Mouse (Mus musculus) small intestine, adult 10 weeks (tissue): ENCODE data around the gene Idnk. TPM values are rescaled to one million over a fixed set of nuclear protein-coding genes. Genes with fewer than 3 reads are reported as not detected.

Experiments used
- polyA plus RNA-seq: library from polyadenylated mRNA; stranded (reverse); fragments of 350-450 nt; fragmentation: Illumina TruSeq; extraction: RNeasy Lipid Tissue Mini Kit (QIAGEN cat#74804); gene quantifications from one replicate; pipeline ENCODE4 v1.2.3, GENCODE M21; 2014; ENCODE audit warnings: low replicate concordance

Gene Idnk
- polyA plus RNA-seq = 9.4 TPM

DNA sequence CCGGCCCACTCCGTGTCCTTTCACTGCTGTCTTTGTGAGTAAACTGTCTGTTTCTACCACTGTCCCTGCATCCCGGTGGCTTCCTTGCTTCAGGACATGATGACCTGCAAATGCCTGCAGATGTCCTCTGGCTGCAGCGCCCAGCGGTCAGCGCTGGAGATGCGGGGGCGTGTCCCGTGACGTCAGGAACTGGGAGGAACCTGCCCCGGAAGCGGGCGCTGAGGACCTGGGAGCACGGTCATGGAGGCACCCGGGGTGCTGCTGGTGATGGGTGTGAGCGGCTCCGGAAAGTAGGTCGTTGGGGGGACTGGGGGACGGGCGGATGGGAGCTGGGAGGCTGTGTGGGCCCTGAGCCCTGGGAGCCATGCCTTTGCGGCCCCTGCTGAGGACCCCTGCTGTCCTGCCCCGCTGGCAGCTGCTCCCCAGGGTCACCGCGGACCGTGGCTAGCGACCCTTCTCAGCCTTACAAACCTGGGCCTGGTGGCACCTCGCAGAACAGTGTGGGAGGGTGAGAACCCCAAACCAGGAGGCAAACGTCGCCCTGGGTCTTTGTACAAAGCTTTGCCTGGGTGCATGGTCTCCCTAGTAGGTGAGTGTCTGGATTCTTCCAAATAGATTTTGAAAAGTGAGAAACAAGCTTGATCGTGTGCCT, at the start of gene Idnk:
Gene Idnk (plus strand): TSS at position 203 of the 652 bp plus-strand sequence.

DNA sequence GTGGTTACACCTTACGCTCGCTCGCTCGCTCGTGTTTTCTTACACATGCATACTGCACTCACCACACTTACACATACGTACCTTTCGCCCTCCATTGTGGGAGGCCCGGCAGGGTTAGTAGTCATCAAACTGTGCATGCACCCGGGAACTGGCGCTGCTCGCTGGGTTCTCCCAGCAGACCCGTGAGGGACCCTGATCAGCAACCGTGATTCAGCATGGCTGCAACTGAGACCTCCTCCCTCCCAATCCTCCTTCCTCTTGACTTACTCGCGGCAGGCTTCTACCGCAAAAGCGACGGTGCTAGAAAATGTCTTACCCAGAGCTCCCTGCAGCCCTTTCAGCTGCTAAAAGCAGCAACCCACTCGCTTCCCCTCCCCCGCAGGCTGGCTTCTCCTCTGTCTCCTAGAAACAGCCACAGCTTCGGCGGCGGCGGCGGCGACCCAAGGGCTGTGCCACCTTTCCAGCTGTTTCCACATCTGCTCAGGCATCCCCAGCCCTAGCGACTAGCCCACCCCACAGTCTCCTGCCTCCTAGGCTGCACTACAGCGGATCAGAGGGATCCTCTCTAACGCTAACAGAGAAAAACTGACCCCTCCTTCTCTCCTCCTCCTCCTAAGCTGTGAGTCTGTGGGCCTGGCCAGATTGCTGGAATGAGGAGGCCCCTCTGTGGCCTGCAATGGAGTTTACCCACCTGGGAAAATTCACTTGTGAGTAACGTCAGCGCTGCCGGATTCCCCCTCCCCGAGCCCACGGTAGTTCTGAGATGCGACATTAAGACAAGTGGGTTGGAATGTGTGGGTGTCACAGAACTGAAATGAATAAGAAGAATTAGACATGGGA, 44.2 kb upstream of the Idnk start, which contains the start of gene Klhl3:
Gene Klhl3 (minus strand): TSS at position 532 of the 840 bp plus-strand sequence.

DNA sequence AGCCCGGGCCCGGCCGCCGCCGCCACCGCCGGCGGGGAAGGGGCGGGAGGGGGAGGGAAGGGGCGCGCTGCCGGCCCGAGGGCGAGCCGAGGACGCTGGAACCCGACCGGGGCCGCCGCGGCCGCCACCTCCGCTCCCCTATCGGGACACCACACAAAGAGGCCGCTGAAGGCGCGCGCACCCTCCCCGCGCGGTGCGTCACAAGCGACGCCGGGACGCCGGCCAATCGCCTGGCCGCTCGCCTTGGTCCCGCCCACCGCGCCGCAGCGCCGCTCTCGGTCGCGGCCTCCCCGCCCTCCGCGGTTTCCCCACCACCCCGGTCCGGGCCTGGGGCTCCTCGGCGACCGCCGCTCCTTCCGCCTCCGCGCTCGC, 29.1 kb upstream of the Idnk start, which contains the start of gene Hnrnpa0:
Gene Hnrnpa0 (minus strand): TSS at position 161 of the 372 bp plus-strand sequence.

Other genes starting within 250 kb of the Idnk start
- 0.30 TPM for gene Spock1, start 249.3 kb upstream of the Idnk start, polyA plus RNA-seq
- 0.19 TPM for gene Klhl3, start 44.1 kb upstream of the Idnk start, polyA plus RNA-seq
- gene Hnrnpa0, start 29.1 kb upstream of the Idnk start, polyA plus RNA-seq = 86.3 TPM
- 188 TPM for gene Ubqln1, start 58.0 kb downstream of the Idnk start, polyA plus RNA-seq
- 29.1 TPM for gene Gkap1, start 118.0 kb downstream of the Idnk start, polyA plus RNA-seq
- gene Kif27, start 201.5 kb downstream of the Idnk start, polyA plus RNA-seq = 2.0 TPM
- gene 2210016F16Rik, start 227.6 kb downstream of the Idnk start, polyA plus RNA-seq = 67.1 TPM
- gene Rmi1, start 244.6 kb downstream of the Idnk start, polyA plus RNA-seq = 76.5 TPM
- 1,748 TPM for gene Hnrnpk, start 245.7 kb downstream of the Idnk start, polyA plus RNA-seq